Mouse (Mus musculus) lung, postnatal 0 days (tissue): ENCODE results near the gene Sstr4.

ENCODE experiments used
- CTCF ChIP-seq: IDR thresholded peaks from 2 replicates; pipeline ENCODE4 v1.5.1; 2016; ENCODE audit warnings: antibody characterized with exemption, mild to moderate bottlenecking
- EP300 ChIP-seq: IDR thresholded peaks from 2 replicates; pipeline ENCODE4 v1.6.1; 2016; ENCODE audit warnings: antibody characterized with exemption, mild to moderate bottlenecking, control low read depth

DNA sequence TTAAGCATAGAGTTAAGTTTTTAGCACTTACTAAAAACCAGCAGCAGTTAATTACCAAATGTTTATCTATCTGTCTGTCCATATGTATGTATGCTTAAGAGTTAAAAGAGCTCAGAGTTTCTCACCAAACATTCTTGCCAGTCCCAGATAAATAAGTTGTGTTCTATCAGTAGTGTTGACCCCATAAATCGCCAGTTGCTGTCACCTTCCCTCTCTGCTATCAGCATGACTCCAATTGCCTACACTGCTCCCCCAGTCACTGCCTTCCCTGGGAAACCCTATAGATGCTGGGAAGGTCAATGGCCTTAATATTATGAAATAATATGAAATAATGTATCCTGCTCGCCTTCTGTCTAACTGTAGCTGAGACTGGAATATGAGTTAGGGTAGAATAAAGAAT lies 37.2 kb downstream of the Sstr4 start:
- TF ChIP-seq CTCF (no peak), EP300 (no peak)
